Mouse (Mus musculus) heart, adult 2 months (tissue): ENCODE results near the gene Zer1. TPM values are rescaled to one million over a fixed set of nuclear protein-coding genes. Genes with fewer than 3 reads are reported as not detected.

Experiments used
- DNase-seq, 2 experiments: peaks; one replicate each; pipeline ENCODE4 v3.0.0; 2021
- H3K27ac ChIP-seq: fragments of 200-600 bp; 2 replicates; pipeline ENCODE4 v1.8.1; 2022
- H3K27me3 ChIP-seq: fragments of 200-500 bp; 2 replicates; pipeline ENCODE4 v1.6.1; 2012; ENCODE audit warnings: mild to moderate bottlenecking, low read length, inconsistent platforms, mixed read lengths; ENCODE audit not compliant: control insufficient read depth, insufficient read depth
- H3K36me3 ChIP-seq: fragments of 200-500 bp; 2 replicates; pipeline ENCODE4 v1.6.1; 2012; ENCODE audit warnings: low read length, inconsistent platforms; ENCODE audit not compliant: control insufficient read depth, insufficient read depth
- H3K4me1 ChIP-seq: fragments of 200-500 bp; 2 replicates; pipeline ENCODE4 v1.6.1; 2011; ENCODE audit warnings: low read length; ENCODE audit not compliant: control insufficient read depth, insufficient read depth
- H3K4me3 ChIP-seq: fragments of 200-600 bp; 2 replicates; pipeline ENCODE4 v1.8.1; 2022
- H3K79me2 ChIP-seq: fragments of 200-500 bp; replicated peaks from 2 replicates; pipeline ENCODE4 v1.6.1; 2012; ENCODE audit warnings: mild to moderate bottlenecking, inconsistent platforms, low read length, moderate library complexity, mixed read lengths; ENCODE audit not compliant: control insufficient read depth, insufficient read depth
- H3K9ac ChIP-seq: fragments of 200-500 bp; 2 replicates; pipeline ENCODE4 v1.6.1; 2012; ENCODE audit warnings: low read depth, mild to moderate bottlenecking, control low read depth, inconsistent platforms, low read length, mixed read lengths
- CTCF ChIP-seq: fragments of 200-600 bp; IDR thresholded peaks from 2 replicates; pipeline ENCODE4 v1.8.1; 2022; ENCODE audit warnings: antibody characterized with exemption, mild to moderate bottlenecking, moderate library complexity
- EP300 ChIP-seq: fragments of 200-500 bp; IDR thresholded peaks from 2 replicates; pipeline ENCODE4 v1.6.1; 2011; ENCODE audit warnings: low read depth, low read length, control low read depth; ENCODE audit not compliant: insufficient read depth
- POLR2A ChIP-seq: fragments of 200-500 bp; IDR thresholded peaks from 2 replicates; pipeline ENCODE4 v1.6.1; 2011; ENCODE audit warnings: mild to moderate bottlenecking, low read depth, low read length, control low read depth; ENCODE audit not compliant: insufficient read depth
- WGBS: fragments of 180-500 bp; shearing (Covaris S2); methylation state at CpG from one replicate; pipeline ENCODE4 v1.1.7; 2018; 5-methylcytosine and 5-hydroxymethylcytosine counted together
- intact Hi-C: fragments of 180-260 bp; cut with DNase I; formaldehyde crosslinking; loops from one replicate; pipeline ENCODE4 v1.15.1; 2025
- polyA plus RNA-seq: library from polyadenylated mRNA; depleted of rRNA; stranded (reverse); fragments of >200 nt; gene quantifications from 2 replicates; pipeline ENCODE4 v1.2.3, GENCODE M21; 2012
- total RNA-seq, 2 experiments: library from RNA; stranded (reverse); gene quantifications; 2 replicates each; pipeline ENCODE4 v1.2.3; 2021

Zer1 gene
- total and polyA plus RNA-seq, 3 experiments: 21.9 to 45.1 (median 26.6) TPM

GRCm38 (mm10) chr2:30119641-30120051, 4.7 kb downstream of the Zer1 start:
- no peak overlapping the region for H3K4me3 ChIP-seq
- H3K4me1 ChIP-seq: peaks cover 3% of the 10 kb centered on the region
- H3K27ac ChIP-seq: no peak overlapping the region
- H3K27me3 ChIP-seq: no peaks in the 10 kb centered on the region
- DNase-seq: no peak
- intact Hi-C loops: no loop called here
- H3K36me3 ChIP-seq: no peaks in the 10 kb centered on the region
- H3K9ac ChIP-seq: no peak overlapping the region
- H3K79me2 ChIP-seq: no peaks in the 10 kb centered on the region
- WGBS: 57% methylated on average over 6 of the region's 6 CpGs
- TF ChIP-seq POLR2A: no peak
- TF ChIP-seq EP300: no peak

- Histone ChIP-seq H3K4me3 (no peak overlapping the region), H3K9ac (no peak overlapping the region), H3K27ac (no peak overlapping the region), H3K36me3 (no peaks in the 10 kb centered on the region), H3K4me1 (no peaks in the 10 kb centered on the region), H3K27me3 (no peaks in the 10 kb centered on the region), H3K79me2 (no peaks in the 10 kb centered on the region)
- WGBS: 85% methylated on average over 5 of the region's 5 CpGs
- intact Hi-C loops: no loop called here
- DNase-seq: no peak
- TF ChIP-seq EP300 (no peak), CTCF (no peak), POLR2A (no peak)
Measured at GRCm38 (mm10) chr2:30112564-30112963, 11.8 kb downstream of the Zer1 start.

GRCm38 (mm10) chr2:30111500-30111899, 12.9 kb downstream of the Zer1 start:
- intact Hi-C loops: no loop called here
- no peaks in the 10 kb centered on the region for H3K36me3 ChIP-seq
- WGBS: 92% methylated on average over 2 of the region's 2 CpGs

GRCm38 (mm10) chr2:30108260-30108659, 16.1 kb downstream of the Zer1 start:
- H3K9ac ChIP-seq: no peak overlapping the region
- no peak for TF ChIP-seq EP300
- no peak for TF ChIP-seq CTCF
- no peak for TF ChIP-seq POLR2A
- no peaks in the 10 kb centered on the region for H3K27me3 ChIP-seq
- no peak for DNase-seq
- H3K27ac ChIP-seq: no peak overlapping the region
- no peaks in the 10 kb centered on the region for H3K36me3 ChIP-seq
- 87% methylated on average over 4 of the region's 4 CpGs for WGBS
- H3K4me1 ChIP-seq: no peaks in the 10 kb centered on the region
- intact Hi-C loops: loop anchor here (10.0 kb wide), 1 partner anchor 47 kb away; no protein-coding TSS in a partner anchor
- H3K4me3 ChIP-seq: no peak overlapping the region
- no peaks in the 10 kb centered on the region for H3K79me2 ChIP-seq

More at GRCm38 (mm10) chr2:30111500-30111899, 12.9 kb downstream of the Zer1 start:
- Histone ChIP-seq H3K9ac (no peak overlapping the region), H3K27me3 (no peaks in the 10 kb centered on the region), H3K79me2 (no peaks in the 10 kb centered on the region), H3K4me3 (no peak overlapping the region), H3K4me1 (no peaks in the 10 kb centered on the region), H3K27ac (no peak overlapping the region)
- DNase-seq: no peak
- TF ChIP-seq POLR2A (no peak), EP300 (no peak), CTCF (no peak)

GRCm38 (mm10) chr2:30107646-30108045, 16.7 kb downstream of the Zer1 start:
- no peaks in the 10 kb centered on the region for H3K4me1 ChIP-seq
- no peaks in the 10 kb centered on the region for H3K36me3 ChIP-seq
- no peak for DNase-seq
- H3K27ac ChIP-seq: no peak overlapping the region
- TF ChIP-seq CTCF (no peak), POLR2A (no peak), EP300 (no peak)
- no peaks in the 10 kb centered on the region for H3K79me2 ChIP-seq
- intact Hi-C loops: loop anchor here (10.0 kb wide), 1 partner anchor 47 kb away; no protein-coding TSS in a partner anchor
- H3K27me3 ChIP-seq: no peaks in the 10 kb centered on the region
- whole genome bisulfite sequencing: 86% methylated on average over 5 of the region's 5 CpGs
- H3K9ac ChIP-seq: no peak overlapping the region
- H3K4me3 ChIP-seq: no peak overlapping the region

GRCm38 (mm10) chr2:30106364-30106763, 18.0 kb downstream of the Zer1 start:
- no peaks in the 10 kb centered on the region for H3K4me1 ChIP-seq
- no peak overlapping the region for H3K9ac ChIP-seq
- no peak overlapping the region for H3K27ac ChIP-seq
- H3K36me3 ChIP-seq: no peaks in the 10 kb centered on the region
- peak in 1 of 2 experiments; percentile 63 for DNase-seq
- intact Hi-C loops: loop anchor here (10.0 kb wide), 1 partner anchor 48 kb away; no protein-coding TSS in a partner anchor
- H3K4me3 ChIP-seq: no peak overlapping the region
- no peaks in the 10 kb centered on the region for H3K27me3 ChIP-seq
- no peaks in the 10 kb centered on the region for H3K79me2 ChIP-seq
- TF ChIP-seq EP300 (0 out of 2 replicates have a peak, but pooled peaks have one; percentile 18), POLR2A (no peak), CTCF (peak; percentile 78)
